Mouse (Mus musculus) myocyte (in vitro differentiated cells): ENCODE results near the gene Filip1.

Experiments used
- CEBPB ChIP-seq: IDR thresholded peaks from 2 replicates; pipeline ENCODE4 v1.6.1; 2011; ENCODE audit warnings: mild to moderate bottlenecking, moderate library complexity; ENCODE audit not compliant: poor library complexity, insufficient read depth, severe bottlenecking
- E2F4 ChIP-seq: IDR thresholded peaks from one replicate; pipeline ENCODE4 v1.6.1; 2011; ENCODE audit warnings: mild to moderate bottlenecking, control low read depth, moderate library complexity; ENCODE audit not compliant: insufficient read depth
- MAX ChIP-seq: IDR thresholded peaks from one replicate; pipeline ENCODE4 v1.6.1; 2011; ENCODE audit warnings: low read depth, mild to moderate bottlenecking, control low read depth
- MYOD1 ChIP-seq, 3 experiments: IDR thresholded peaks; one replicate each; pipeline ENCODE4 v1.6.1; 2011; ENCODE audit warnings: control low read depth in 2 of 3, low read depth in 2 of 3, mild to moderate bottlenecking in 2 of 3, moderate library complexity in 1 of 3; ENCODE audit not compliant: insufficient read length in 2 of 3, control insufficient read depth in 1 of 3
- MYOG ChIP-seq, 3 experiments: IDR thresholded peaks; one replicate each; pipeline ENCODE4 v1.6.1; 2011; ENCODE audit warnings: control low read depth in 2 of 3, low read depth in 2 of 3, mild to moderate bottlenecking in 2 of 3; ENCODE audit not compliant: insufficient read length in 2 of 3, control insufficient read depth in 1 of 3, insufficient read depth in 1 of 3
- POLR2A ChIP-seq: IDR thresholded peaks from one replicate; pipeline ENCODE4 v1.6.1; 2011; ENCODE audit warnings: low read depth, mild to moderate bottlenecking, control low read depth, moderate library complexity; ENCODE audit not compliant: insufficient read length
- POLR2AphosphoS2 ChIP-seq: IDR thresholded peaks from one replicate; pipeline ENCODE4 v1.6.1; 2011; ENCODE audit warnings: low read depth, control low read depth; ENCODE audit not compliant: insufficient read length
- REST ChIP-seq: IDR thresholded peaks from one replicate; pipeline ENCODE4 v1.6.1; 2011; ENCODE audit warnings: mild to moderate bottlenecking, control low read depth, moderate library complexity; ENCODE audit not compliant: insufficient read depth, insufficient read length
- TCF12 ChIP-seq: IDR thresholded peaks from one replicate; pipeline ENCODE4 v1.6.1; 2011; ENCODE audit warnings: mild to moderate bottlenecking, control low read depth; ENCODE audit not compliant: poor library complexity, insufficient read depth, severe bottlenecking
- TCF3 ChIP-seq: IDR thresholded peaks from one replicate; pipeline ENCODE4 v1.6.1; 2011; ENCODE audit warnings: low read depth, control low read depth; ENCODE audit not compliant: insufficient read length
- USF1 ChIP-seq: IDR thresholded peaks from one replicate; pipeline ENCODE4 v1.6.1; 2011; ENCODE audit warnings: low read depth, mild to moderate bottlenecking, control low read depth, moderate library complexity

- TF ChIP-seq POLR2A (no peak), USF1 (no peak), MYOG (IDR thresholded peaks at IDR 0.05; ENCODE audit: control insufficient read depth in 1 of 3, insufficient read depth in 1 of 3, insufficient read length in 2 of 3, low read depth in 2 of 3) (no peak), E2F4 (no peak), CEBPB (no peak), MAX (no peak), POLR2AphosphoS2 (no peak), MYOD1 (IDR thresholded peaks at IDR 0.05; ENCODE audit: control insufficient read depth in 1 of 3, insufficient read length in 2 of 3, low read depth in 2 of 3) (no peak), TCF12 (no peak), REST (no peak), TCF3 (no peak)
These were observed 89.4 kb downstream of the Filip1 start for GRCm38 (mm10) chr9:79923262-79923661.
